Mouse (Mus musculus) embryonic fibroblast, embryonic 13.5 days (primary cell): ENCODE results near the gene Ppp1r3a.

Experiments used
- CTCF ChIP-seq: IDR thresholded peaks from 2 replicates; pipeline ENCODE4 v1.5.1; 2011; ENCODE audit warnings: mild to moderate bottlenecking, control low read depth, low read length, moderate library complexity, borderline replicate concordance; ENCODE audit not compliant: insufficient read depth
- POLR2A ChIP-seq: IDR thresholded peaks from 2 replicates; pipeline ENCODE4 v1.6.1; 2011; ENCODE audit warnings: low read depth, mild to moderate bottlenecking, control low read depth, low read length, moderate library complexity

GRCm38 (mm10) chr6:14771717-14772116 lies 16.6 kb upstream of the Ppp1r3a start:
- no peak for TF ChIP-seq POLR2A
- no peak for TF ChIP-seq CTCF
